Mouse (Mus musculus): ENCODE results near the gene Rpap3.

Rpap3 gene

DNA sequence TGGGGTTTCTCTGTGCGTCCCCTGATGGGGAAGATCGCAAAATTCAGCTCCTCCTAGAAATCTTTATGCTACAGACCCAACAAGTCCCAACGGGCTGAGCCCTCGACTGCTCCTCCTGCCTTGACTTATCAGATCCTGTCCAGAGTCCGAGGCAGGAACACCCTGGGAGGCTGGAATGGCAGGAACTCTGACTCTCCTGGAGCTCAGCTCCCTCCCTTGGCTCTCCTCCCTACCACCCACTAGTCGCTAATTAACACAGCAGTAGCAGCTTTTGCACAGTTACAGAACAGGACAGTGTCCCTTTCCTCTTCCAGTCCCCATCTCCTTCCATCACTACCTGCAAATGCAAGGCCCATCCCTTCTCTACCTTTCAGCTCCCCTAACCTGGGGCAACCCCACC lies 24.7 kb upstream of the Rpap3 start:
- in situ Hi-C loops (cut with MboI) = no loop called here

DNA sequence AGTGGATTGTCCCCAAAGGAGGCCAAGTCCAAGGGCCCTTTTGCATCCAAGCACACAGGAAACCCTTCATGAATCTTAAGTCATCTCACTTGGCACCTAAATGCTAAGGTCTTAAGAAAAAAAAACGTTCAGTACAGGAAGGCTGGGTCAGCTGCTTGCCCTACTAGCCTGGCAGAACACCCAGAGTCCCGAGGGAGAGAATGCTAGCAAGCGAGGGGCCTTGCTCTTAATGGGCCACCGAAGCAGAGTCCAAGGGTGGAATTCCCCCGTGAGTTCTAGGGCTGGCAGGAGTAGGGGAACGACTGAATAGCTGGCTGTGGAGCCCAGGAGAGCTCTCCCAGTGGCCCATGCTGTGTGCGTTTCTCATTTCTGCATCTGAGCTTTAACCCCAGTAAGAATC lies 23.2 kb upstream of the Rpap3 start:
- in situ Hi-C loops (cut with MboI) = no loop called here

DNA sequence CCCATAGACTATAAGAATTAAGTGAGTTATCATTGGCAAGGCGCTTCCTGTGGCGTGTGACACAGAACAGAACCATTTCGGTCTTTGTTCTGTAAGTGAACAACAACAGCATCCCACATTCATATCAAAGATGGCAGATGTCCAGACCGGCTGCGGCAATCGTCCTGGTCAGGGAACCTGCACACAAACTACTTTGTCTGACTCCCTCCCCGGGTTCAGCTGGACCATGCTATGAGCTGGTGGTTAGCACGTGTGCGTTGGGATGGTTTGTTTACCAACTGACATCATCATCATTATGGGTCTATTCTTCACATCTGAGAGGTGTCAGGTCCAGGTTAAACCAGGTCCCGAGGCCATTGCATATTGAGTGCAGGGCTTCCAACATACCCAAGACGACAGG lies 22.8 kb upstream of the Rpap3 start:
- in situ Hi-C loops (cut with MboI) = no loop called here

DNA sequence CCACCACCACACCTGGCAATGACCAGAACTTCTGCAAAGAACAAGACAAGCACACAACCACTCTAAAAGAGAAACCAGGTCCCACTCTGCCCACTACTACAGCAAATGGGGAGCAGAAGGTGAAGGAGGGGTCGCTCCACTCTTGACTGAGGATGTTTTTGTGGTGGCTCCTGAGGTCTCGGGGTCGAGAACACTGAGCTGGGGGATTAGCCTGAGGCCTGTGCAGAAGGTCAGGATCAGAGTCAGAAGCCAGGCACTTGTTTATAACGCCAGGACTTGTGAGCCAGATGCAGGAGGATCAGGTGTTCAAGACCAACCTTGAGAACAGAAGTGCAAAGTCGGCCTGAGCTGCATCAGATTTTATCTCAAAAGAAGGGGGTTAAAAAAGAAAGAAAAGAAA lies 21.9 kb upstream of the Rpap3 start:
- in situ Hi-C loops (cut with MboI) = no loop called here

GRCm38 (mm10) chr15:97727048-97727447 lies 21.4 kb upstream of the Rpap3 start:
- in situ Hi-C loops (cut with MboI) = no loop called here

DNA sequence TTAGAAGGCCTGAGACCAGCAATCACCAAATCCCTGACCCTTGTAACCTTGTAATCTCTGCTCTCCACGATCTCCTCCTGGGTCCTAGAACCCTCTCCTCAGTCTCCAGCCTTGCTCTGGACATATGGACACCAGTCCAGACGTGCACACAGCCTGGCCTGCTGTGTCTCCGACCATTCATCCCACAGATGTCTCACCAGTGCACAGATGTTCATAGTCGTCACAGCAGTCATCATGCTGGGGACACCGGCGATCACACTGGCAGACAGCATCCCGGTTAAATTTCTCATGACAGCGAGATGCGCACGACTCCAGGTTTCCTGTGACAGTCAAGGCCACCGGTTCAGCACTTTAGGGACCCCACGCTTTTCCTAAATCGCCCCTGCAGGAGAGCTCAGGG lies 20.7 kb upstream of the Rpap3 start:
- in situ Hi-C loops (cut with MboI) = no loop called here

- in situ Hi-C loops (cut with MboI) = no loop called here
Observed at GRCm38 (mm10) chr15:97725198-97725785, 19.7 kb upstream of the Rpap3 start.

- in situ Hi-C loops (cut with MboI) = no loop called here
Observed at GRCm38 (mm10) chr15:97724346-97725197, 18.9 kb upstream of the Rpap3 start.

GRCm38 (mm10) chr15:97723536-97724345 lies 18.1 kb upstream of the Rpap3 start:
- in situ Hi-C loops (cut with MboI) = no loop called here

DNA sequence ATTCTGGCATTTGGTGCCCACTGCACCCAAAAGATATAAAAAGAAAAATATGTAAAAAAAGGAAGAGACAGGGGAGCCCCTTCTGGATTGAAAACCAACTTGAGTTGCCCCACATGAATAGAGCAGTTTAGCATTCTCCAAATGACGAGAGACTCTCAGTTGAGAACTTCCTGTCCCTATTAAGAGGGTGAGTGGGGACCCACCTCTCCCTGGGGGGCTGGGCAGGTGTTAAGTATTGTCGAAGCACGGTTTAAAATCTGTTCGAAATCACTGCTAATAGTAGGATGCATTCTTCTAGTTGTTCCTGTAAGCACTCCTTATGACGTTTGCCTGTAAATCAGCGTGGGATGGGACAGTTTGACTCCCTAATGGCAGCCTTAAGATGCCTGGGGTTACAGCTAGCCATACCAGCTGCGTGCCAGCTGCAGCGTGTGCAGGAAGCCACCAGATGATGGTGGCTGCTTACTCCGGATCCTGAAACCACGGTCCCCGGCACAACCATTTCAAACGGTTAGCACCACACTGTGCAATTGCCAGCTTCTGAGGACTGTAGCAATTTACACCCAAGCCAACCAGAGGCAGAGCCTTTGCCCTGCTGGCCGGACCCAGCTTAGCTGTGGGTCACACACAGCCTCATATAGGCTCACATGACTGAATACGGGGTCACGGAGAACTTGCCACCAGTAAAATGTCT lies 15.5 kb upstream of the Rpap3 start:
- in situ Hi-C loops (cut with MboI) = no loop called here

DNA sequence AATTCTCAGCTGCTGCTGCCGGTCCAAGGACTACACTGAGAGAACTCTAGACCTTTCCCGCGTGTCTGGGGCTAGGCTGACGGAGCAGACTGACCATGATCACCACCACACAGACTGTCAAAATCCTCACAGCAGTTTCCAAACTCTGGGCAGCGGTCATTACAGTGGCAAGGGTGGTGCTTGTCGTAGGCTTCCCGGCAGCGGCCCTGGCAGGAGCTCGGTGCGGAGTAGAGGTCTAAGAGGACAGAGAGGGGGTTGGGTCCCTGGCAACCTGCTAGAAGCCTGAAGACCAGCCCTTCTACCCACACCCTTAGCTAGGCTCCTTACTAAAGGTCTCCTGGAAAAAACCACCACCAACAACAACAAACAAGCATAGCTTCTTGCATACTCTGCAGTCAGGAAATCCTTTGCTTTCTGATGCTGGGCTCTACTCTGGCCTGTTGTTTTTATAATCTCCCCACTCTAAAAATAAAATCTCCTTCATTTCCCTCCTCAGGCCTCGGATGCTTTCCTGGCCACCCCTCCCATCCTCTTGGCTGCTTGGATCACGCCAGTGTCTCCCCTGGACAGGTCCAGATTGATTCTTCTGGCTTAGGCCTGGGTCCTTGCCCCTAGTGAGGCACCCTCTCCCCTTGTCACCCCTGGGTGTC lies 14.5 kb upstream of the Rpap3 start:
- in situ Hi-C loops (cut with MboI) = no loop called here

DNA sequence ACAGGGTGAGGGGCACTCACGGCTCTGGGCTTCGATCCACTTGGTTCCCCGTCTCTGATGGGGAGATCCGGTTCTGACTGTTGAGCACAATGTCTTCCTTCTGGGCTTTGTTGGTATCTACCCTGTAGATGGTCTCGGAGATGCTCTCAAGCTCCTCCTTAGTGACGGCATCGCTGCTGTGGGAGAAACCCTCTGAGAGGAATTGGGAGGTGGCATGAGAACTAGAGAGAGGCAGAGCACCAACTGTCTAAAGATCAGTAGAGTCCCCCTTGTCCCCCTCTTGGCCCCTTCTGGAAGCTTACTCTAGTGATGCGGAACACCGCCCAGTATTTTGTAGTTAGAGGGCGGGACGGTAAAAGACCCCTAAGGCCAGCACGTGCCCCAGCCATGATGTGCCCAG lies 13.9 kb upstream of the Rpap3 start:
- in situ Hi-C loops (cut with MboI) = loop anchor here (5.0 to 10.0 kb wide), 3 partner anchors 63 to 245 kb away; partner anchors contain the start of gene Tmem106c

DNA sequence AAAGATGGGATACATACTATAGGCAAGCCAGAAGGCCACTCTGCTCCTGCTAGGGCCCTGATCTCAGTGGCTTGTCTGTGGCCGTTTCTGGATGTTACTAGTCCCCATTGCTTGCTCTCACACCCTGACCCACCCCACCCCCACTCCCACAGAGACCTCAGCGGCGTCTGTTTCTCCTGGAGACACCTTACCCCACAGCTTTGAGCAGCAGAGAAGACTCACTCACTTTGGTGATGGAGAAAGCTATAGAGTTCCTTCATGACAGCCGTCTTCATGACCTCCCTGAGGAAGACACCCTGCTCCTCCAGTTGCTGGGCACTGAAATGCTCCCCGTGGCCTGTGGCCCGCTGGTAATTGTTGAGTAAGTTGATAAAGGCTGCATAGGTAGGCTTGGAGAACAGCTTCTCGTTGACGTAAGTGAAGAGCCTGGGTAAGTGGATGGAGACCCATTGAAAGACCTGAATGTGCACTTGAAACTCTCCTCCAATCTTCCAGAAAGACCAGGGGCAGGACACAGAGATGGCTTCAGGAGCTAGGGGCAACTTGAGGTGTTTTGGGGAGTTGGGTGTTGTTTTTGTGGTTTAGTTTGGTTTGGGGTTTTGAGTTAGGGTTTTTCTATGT lies 13.0 kb upstream of the Rpap3 start:
- in situ Hi-C loops (cut with MboI) = loop anchor here (5.0 to 10.0 kb wide), 3 partner anchors 64 to 246 kb away; partner anchors contain the start of gene Tmem106c

DNA sequence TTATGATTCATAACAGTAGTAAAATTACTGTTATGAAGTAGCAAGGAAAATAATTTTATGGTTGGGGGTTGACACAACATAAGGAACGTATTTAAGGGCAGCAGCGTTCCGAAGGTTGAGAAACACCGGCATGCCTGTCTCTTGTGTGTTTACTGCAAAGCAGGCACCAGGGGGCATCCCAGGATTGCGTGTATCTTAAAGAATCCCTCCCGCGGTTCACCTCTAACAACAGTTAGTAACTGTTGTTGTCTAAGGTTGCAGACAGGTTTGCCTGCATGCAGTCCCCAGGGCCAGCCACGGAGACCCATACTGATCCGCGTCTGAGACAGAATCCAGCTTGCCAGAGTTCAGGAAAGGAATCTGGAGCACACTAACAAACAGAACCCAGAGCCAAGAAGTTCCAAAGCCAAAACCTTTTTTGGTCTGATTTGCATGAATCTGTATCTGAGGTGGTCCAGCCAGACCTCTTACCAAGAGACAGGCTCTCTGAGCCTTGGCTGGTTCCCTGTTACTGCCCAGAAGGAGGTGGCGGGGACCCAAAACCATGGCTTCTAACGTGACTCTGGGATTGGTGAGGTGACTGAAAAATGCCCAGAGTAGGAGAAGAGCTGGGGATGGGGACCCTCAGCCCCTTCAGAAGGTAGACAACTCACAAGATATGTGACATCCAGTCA lies 12.4 kb upstream of the Rpap3 start:
- in situ Hi-C loops (cut with MboI) = loop anchor here (5.0 to 10.0 kb wide), 3 partner anchors 64 to 247 kb away; partner anchors contain the start of gene Tmem106c

GRCm38 (mm10) chr15:97716782-97717181 lies 11.2 kb upstream of the Rpap3 start:
- in situ Hi-C loops (cut with MboI) = loop anchor here (5.0 to 10.0 kb wide), 3 partner anchors 66 to 248 kb away; partner anchors contain the start of gene Tmem106c

DNA sequence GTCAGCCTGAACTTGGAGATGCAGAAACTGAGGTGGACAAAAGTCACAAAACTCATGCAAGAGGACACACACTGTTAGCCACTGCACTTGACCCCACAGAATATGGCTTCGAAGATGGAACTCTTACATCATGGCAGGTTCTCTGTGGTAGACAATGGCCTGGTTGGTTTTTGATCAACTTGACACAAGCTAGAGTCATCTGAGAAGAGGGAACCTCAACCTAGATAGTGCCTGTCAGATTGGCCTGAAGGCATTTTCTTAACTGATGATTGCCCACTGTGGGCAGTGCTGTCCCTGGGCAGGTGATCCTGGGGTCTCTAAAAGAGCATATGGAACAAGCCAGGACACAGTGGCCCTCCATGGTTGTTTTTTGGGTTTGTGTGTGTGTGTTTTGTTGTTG lies 10.1 kb upstream of the Rpap3 start:
- in situ Hi-C loops (cut with MboI) = loop anchor here (5.0 to 10.0 kb wide), 3 partner anchors 67 to 249 kb away; partner anchors contain the start of gene Tmem106c

- in situ Hi-C loops (cut with MboI) = loop anchor here (5.0 to 10.0 kb wide), 3 partner anchors 67 to 250 kb away; partner anchors contain the start of gene Tmem106c
Observed at GRCm38 (mm10) chr15:97715083-97715482, 9.5 kb upstream of the Rpap3 start.

- in situ Hi-C loops (cut with MboI) = loop anchor here (10.0 kb wide), 1 partner anchor 252 kb away; the partner anchor contains the start of gene Tmem106c
Observed at GRCm38 (mm10) chr15:97712546-97712945, 6.9 kb upstream of the Rpap3 start.

DNA sequence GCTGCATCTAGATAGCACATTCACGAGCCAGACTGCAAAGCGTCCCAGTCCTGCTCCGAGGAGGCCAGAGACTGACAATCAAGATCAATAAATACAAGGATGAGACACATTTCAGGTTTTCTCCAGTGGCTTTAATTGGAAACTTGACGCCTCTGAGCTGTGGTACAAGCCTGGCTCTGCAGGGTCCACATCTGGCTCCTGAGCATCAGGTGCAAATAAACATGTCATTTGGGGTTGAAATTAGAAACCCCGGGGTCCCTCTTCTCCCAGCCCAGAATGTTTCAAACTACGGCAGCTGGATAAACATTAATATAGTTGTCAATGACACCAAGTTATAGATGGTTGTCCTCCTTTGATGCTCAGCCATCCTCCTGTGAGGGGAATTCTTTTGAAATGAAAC lies 5.3 kb upstream of the Rpap3 start:
- in situ Hi-C loops (cut with MboI) = loop anchor here (10.0 kb wide), 1 partner anchor 254 kb away; the partner anchor contains the start of gene Tmem106c

DNA sequence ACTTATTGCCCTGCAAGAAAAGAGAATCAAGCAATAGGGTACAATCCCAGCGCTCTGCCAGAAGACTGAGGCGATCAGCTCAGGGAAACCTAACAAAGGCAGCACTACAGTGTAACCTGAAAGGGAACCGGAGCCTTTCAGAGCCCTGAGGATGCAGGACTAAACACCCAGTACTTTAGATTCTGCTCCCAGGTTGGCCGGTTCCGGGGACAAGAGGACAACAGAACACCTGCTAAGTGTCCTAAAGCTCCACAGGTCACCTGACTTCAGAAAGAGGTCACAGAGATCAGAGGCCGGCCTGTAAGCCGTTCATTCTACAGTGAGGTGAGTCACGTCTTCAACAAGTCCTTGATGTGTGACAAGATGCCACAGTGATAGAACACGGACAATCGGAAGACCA lies 9.0 kb downstream of the Rpap3 start:
- in situ Hi-C loops (cut with MboI) = no loop called here

Data from mature B cell (primary cell).